In the genomic region with DNA sequence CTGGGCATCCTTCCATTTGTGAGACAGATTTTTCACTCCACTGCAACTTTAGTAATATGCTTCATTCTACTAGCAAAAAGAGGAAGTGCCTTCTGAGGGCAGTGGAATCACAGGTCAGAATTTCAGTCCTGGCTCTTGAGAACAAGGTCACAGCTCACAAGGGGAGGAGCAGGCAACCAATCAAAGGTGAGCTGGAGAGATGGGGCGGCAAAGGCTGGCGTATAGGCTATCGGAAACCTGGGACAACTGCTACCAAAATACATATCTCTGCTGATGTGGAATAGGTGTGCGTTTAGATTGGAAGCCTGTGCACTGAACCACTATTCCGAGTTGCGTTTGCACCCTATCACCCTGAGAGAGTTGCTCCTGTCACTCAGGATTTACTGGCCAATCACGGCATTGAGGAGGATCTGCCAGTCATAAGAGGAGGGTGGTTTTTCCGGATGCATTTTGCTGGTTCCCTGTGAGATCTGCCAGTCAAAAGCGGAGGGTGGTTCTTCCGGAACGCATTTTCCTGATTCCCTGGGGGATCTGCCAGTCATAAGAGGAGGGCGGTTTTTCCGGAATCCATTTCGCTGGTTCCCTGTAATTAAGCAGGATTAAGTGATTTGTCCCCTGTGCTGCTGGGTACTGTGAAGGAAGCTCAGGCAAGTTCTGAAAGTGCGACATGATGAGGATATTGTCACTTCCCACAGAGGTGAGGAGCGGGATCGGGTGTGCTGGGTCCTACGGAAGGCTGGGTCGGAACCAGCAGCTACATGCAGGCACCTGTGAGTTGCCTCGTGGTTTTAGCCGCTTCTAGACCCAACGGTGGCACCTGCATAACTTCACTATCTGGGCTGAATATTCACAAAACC, we compare ENCODE assay signal across 8 mouse cellular contexts.
DNase-seq lines count a peak whose midpoint lies in the region; ATAC-seq lines count a peak whose summit lies in the region.
"Not testable (repeated sequence)": the region's sequence is repeated elsewhere in the genome, so short reads cannot be mapped to it uniquely, and the experiment has no call there.

No protein-coding gene starts in this region.

- H3K27ac ChIP-seq in hindbrain, embryonic 11.5 days (ENCODE audit: low read depth, low read length) = not testable (repeated sequence)

- not testable (repeated sequence) for H3K4me1 ChIP-seq in hindbrain, embryonic 11.5 days (replicated peaks; ENCODE audit: control insufficient read depth, insufficient read depth, low read length)

- H3K9ac ChIP-seq in hindbrain, embryonic 11.5 days (ENCODE audit: low read depth, low read length) = peak overlapping the region; percentile 60

- peak overlapping the region; percentile 46 for H3K4me3 ChIP-seq in hindbrain, embryonic 11.5 days (ENCODE audit: low read depth, low read length)

- H3K9me3 ChIP-seq in hindbrain, embryonic 11.5 days (ENCODE audit: control insufficient read depth, low read length) = not testable (repeated sequence)

- not testable (repeated sequence) for H3K36me3 ChIP-seq in hindbrain, embryonic 11.5 days (ENCODE audit: control insufficient read depth, insufficient read depth, low read length)

- H3K27me3 ChIP-seq in hindbrain, embryonic 11.5 days (ENCODE audit: control insufficient read depth, insufficient read depth, low read length) = not testable (repeated sequence)

- under 1% methylated on average over 18 of the region's 22 CpGs for WGBS in hindbrain, embryonic 11.5 days

- peak; percentile 100 for ATAC-seq in hindbrain, embryonic 11.5 days (ENCODE audit: low FRiP score)

- H3K4me2 ChIP-seq in hindbrain, embryonic 11.5 days (replicated peaks; ENCODE audit: low read depth, low read length) = peak overlapping the region; percentile 25

- peak; percentile 95 for DNase-seq in Muller cell, postnatal 12 days (ENCODE audit: inconsistent ontology term)
- peak; percentile 94 for DNase-seq in cerebellum, adult 9-11 months
- DNase-seq in frontal cortex, adult 2 months (ENCODE audit: extremely low spot score in 1 of 2, low spot score in 1 of 2) = peak; percentile 94 to 97
- DNase-seq in hindbrain, embryonic 11.5 days (ENCODE audit: low spot score) = peak; percentile 91
- peak; percentile 86 to 88 for DNase-seq in layer of hippocampus, postnatal 10 days (ENCODE audit: low spot score in 2 of 2)
- peak; percentile 95 for DNase-seq in lung, postnatal 10 days
- DNase-seq in ovary, postnatal 36 days (ENCODE audit: low spot score) = peak; percentile 78
- peak; percentile 89 for DNase-seq in thymus, postnatal 25 days
